ENCODE assay signal across 16 mouse cellular contexts in genomic region chr9:66606851-66607250, GRCm38 (mm10). TPM values are rescaled to one million over a fixed set of nuclear protein-coding genes. Genes with fewer than 3 reads are reported as not detected.
DNase-seq lines count a peak whose midpoint lies in the region; ATAC-seq and TF ChIP-seq lines count a peak whose summit lies in the region.
"Had no signal": no experiment of that assay in that cellular context is flagged by ENCODE, and none has a peak within 500 bp of the region (broad histone marks: within the 10 kb centered on the region; RNA-seq: fewer than 3 reads in every experiment).

No protein-coding gene starts in this region.

- 0 out of 2 replicates have a peak, but pooled peaks have one; percentile 13 for ATAC-seq in lung, embryonic 16.5 days (ENCODE audit: low read depth)
- ATAC-seq in intestine, postnatal 0 days, result no peak; the same call in 1 of the 2 replicates
- no peak for ATAC-seq in stomach, embryonic 14.5 days (ENCODE audit: insufficient number of reproducible peaks, insufficient read depth, low FRiP score, low read depth)
- ATAC-seq in midbrain, embryonic 11.5 days (ENCODE audit: low FRiP score), result no peak
- ATAC-seq: activated CD4-positive, CD25-positive, alpha-beta regulatory T cell, adult 4 months had no signal

- no peaks in the 10 kb centered on the region for H3K27me3 ChIP-seq in lung, embryonic 16.5 days (ENCODE audit: control insufficient read depth, insufficient read depth, low read depth, low read length)
- no peaks in the 10 kb centered on the region for H3K27me3 ChIP-seq in intestine, postnatal 0 days (replicated peaks; ENCODE audit: control insufficient read depth, insufficient read depth, low read length)
- H3K27me3 ChIP-seq in stomach, embryonic 14.5 days (ENCODE audit: control insufficient read depth, insufficient read depth, low read length), result no peaks in the 10 kb centered on the region
- H3K27me3 ChIP-seq in midbrain, embryonic 11.5 days (ENCODE audit: control insufficient read depth, insufficient read depth, low read length), result no peaks in the 10 kb centered on the region
- H3K27me3 ChIP-seq: hindbrain, embryonic 13.5 days; limb, embryonic 15.5 days; midbrain, embryonic 12.5 days had no signal

- TF ChIP-seq CTCF in intestine, postnatal 0 days (IDR thresholded peaks at IDR 0.05; ENCODE audit: low read depth), result no peak

- H3K9me3 ChIP-seq in lung, embryonic 16.5 days (ENCODE audit: control insufficient read depth, low read length), result no peaks in the 10 kb centered on the region
- H3K9me3 ChIP-seq in intestine, postnatal 0 days (ENCODE audit: control insufficient read depth), result no peaks in the 10 kb centered on the region
- no peaks in the 10 kb centered on the region for H3K9me3 ChIP-seq in stomach, embryonic 14.5 days (ENCODE audit: control insufficient read depth, low read depth, low read length)
- no peaks in the 10 kb centered on the region for H3K9me3 ChIP-seq in midbrain, embryonic 11.5 days (ENCODE audit: control insufficient read depth, low read length)
- H3K9me3 ChIP-seq: hindbrain, embryonic 13.5 days; limb, embryonic 15.5 days; midbrain, embryonic 12.5 days had no signal

- H3K4me3 ChIP-seq in lung, embryonic 16.5 days (ENCODE audit: low read length), result peak overlapping the region; percentile 31
- H3K4me3 ChIP-seq in intestine, postnatal 0 days (ENCODE audit: low read depth, low read length), result peak overlapping the region; percentile 26
- H3K4me3 ChIP-seq in stomach, embryonic 14.5 days (ENCODE audit: low read depth, low read length), result no peak overlapping the region
- H3K4me3 ChIP-seq in midbrain, embryonic 11.5 days (ENCODE audit: low read depth, low read length), result no peak overlapping the region
- H3K4me3 ChIP-seq: hindbrain, embryonic 13.5 days; layer of hippocampus, adult 2 months; left cerebral cortex, adult 2 months; limb, embryonic 15.5 days; midbrain, embryonic 12.5 days had no signal

- DNase-seq in gastrocnemius, postnatal 25 days, result peak; percentile 2
- no peak for DNase-seq in gastrocnemius, adult 8-10 months (ENCODE audit: low spot score in 2 of 2)
- no peak for DNase-seq in lung, adult 18-20 months
- no peak for DNase-seq in embryo, embryonic 9.5 days (ENCODE audit: extremely low spot score)
- no peak for DNase-seq in midbrain, embryonic 11.5 days (ENCODE audit: low spot score, missing footprints)
- DNase-seq: spleen, adult 18-20 months; thymus, adult 18-20 months had no signal

- peak overlapping the region; percentile 69 for H3K27ac ChIP-seq in lung, embryonic 16.5 days (ENCODE audit: low read length)
- H3K27ac ChIP-seq in intestine, postnatal 0 days (ENCODE audit: low read depth, low read length), result peak overlapping the region; percentile 90
- no peak overlapping the region; the same call in 1 of the 2 replicates for H3K27ac ChIP-seq in stomach, embryonic 14.5 days (ENCODE audit: low read length)
- H3K27ac ChIP-seq in midbrain, embryonic 11.5 days (ENCODE audit: low read depth, low read length), result no peak overlapping the region
- H3K27ac ChIP-seq: hindbrain, embryonic 13.5 days; layer of hippocampus, adult 2 months; left cerebral cortex, adult 2 months; limb, embryonic 15.5 days; midbrain, embryonic 12.5 days had no signal

- 34% methylated on average over 12 of the region's 12 CpGs for WGBS in lung, embryonic 16.5 days
- WGBS in intestine, postnatal 0 days, result 33% methylated on average over 12 of the region's 12 CpGs
- 48% methylated on average over 12 of the region's 12 CpGs for WGBS in stomach, embryonic 14.5 days
- WGBS in midbrain, embryonic 11.5 days, result 76% methylated on average over 12 of the region's 12 CpGs

- peak overlapping the region; percentile 53; the same call in 1 of the 2 replicates for H3K9ac ChIP-seq in lung, embryonic 16.5 days (ENCODE audit: low read length)
- H3K9ac ChIP-seq in intestine, postnatal 0 days (ENCODE audit: low read depth, low read length), result peak overlapping the region; percentile 43
- no peak overlapping the region for H3K9ac ChIP-seq in stomach, embryonic 14.5 days (replicated peaks; ENCODE audit: low read depth, low read length)
- no peak overlapping the region for H3K9ac ChIP-seq in midbrain, embryonic 11.5 days (ENCODE audit: low read length)
- H3K9ac ChIP-seq: hindbrain, embryonic 13.5 days; limb, embryonic 15.5 days; midbrain, embryonic 12.5 days had no signal

- H3K4me1 ChIP-seq in lung, embryonic 16.5 days (replicated peaks; ENCODE audit: control insufficient read depth, insufficient read depth, low read length), result peaks cover 7% of the 10 kb centered on the region; the same call in 1 of the 2 replicates
- H3K4me1 ChIP-seq in intestine, postnatal 0 days (replicated peaks; ENCODE audit: control insufficient read depth, insufficient read depth, low read length), result peaks cover 10% of the 10 kb centered on the region
- peaks cover 5% of the 10 kb centered on the region; the same call in 1 of the 2 replicates for H3K4me1 ChIP-seq in stomach, embryonic 14.5 days (ENCODE audit: control insufficient read depth, insufficient read depth, low read length)
- H3K4me1 ChIP-seq in midbrain, embryonic 11.5 days (ENCODE audit: control insufficient read depth, insufficient read depth, low read length), result no peaks in the 10 kb centered on the region

- peak overlapping the region; percentile 56 for H3K4me2 ChIP-seq in lung, embryonic 16.5 days (ENCODE audit: low read depth, low read length)
- peak overlapping the region; percentile 70 for H3K4me2 ChIP-seq in intestine, postnatal 0 days (replicated peaks; ENCODE audit: low read depth)
- H3K4me2 ChIP-seq in stomach, embryonic 14.5 days (replicated peaks; ENCODE audit: low read depth, low read length), result peak overlapping the region; percentile 26; the same call in 1 of the 2 replicates
- no peak overlapping the region for H3K4me2 ChIP-seq in midbrain, embryonic 11.5 days
- H3K4me2 ChIP-seq: hindbrain, embryonic 13.5 days; midbrain, embryonic 12.5 days had no signal

- no peaks in the 10 kb centered on the region for H3K36me3 ChIP-seq in lung, embryonic 16.5 days (ENCODE audit: control insufficient read depth, insufficient read depth, low read length)
- no peaks in the 10 kb centered on the region for H3K36me3 ChIP-seq in intestine, postnatal 0 days (ENCODE audit: control insufficient read depth, insufficient read depth)
- no peaks in the 10 kb centered on the region for H3K36me3 ChIP-seq in stomach, embryonic 14.5 days (ENCODE audit: control insufficient read depth, insufficient read depth, low read length)
- no peaks in the 10 kb centered on the region for H3K36me3 ChIP-seq in midbrain, embryonic 11.5 days (ENCODE audit: control insufficient read depth, insufficient read depth, low read length)
- H3K36me3 ChIP-seq: hindbrain, embryonic 13.5 days; limb, embryonic 15.5 days; midbrain, embryonic 12.5 days had no signal

RNA-seq across cellular contexts. Expression of gene Usp3, which starts 13.9 kb away (rescaled TPM):
- 10 to 100 TPM; 12.8 to 15.4 TPM for total RNA-seq in gastrocnemius, postnatal 25 days (2021)
- total RNA-seq in gastrocnemius, adult 8-10 months (2022), result 10 to 100 TPM; 11.4 to 20.8 (median 13.5) TPM
- polyA plus RNA-seq in lung, embryonic 16.5 days (2015; fragmentation: Nextera tagmentation; extraction: Ambion mirVana), result 57.9 and 64.6 TPM in 2 replicates
- 63.5 and 70.3 TPM in 2 replicates for polyA plus RNA-seq in intestine, postnatal 0 days (2015; fragmentation: Nextera tagmentation; extraction: Ambion mirVana)
- polyA plus RNA-seq in stomach, embryonic 14.5 days (2014; fragmentation: Nextera tagmentation; extraction: Ambion mirVana), result 74.3 and 81.4 TPM in 2 replicates
- 104 and 106 TPM in 2 replicates for polyA plus RNA-seq in midbrain, embryonic 11.5 days (2014; fragmentation: Nextera tagmentation; extraction: Ambion mirVana)

Comparison
In these comparisons a context has a peak if more than half of its experiments do, and no peak if none do; other contexts are left out.
1. H3K27ac ChIP-seq: peak in lung, embryonic 16.5 days (single experiment) and intestine, postnatal 0 days (single experiment); none in stomach, embryonic 14.5 days (single experiment) and midbrain, embryonic 11.5 days (single experiment).
2. H3K4me3 ChIP-seq: peak in lung, embryonic 16.5 days (single experiment) and intestine, postnatal 0 days (single experiment); none in stomach, embryonic 14.5 days (single experiment) and midbrain, embryonic 11.5 days (single experiment).
3. H3K9ac ChIP-seq: peak in lung, embryonic 16.5 days (single experiment) and intestine, postnatal 0 days (single experiment); none in stomach, embryonic 14.5 days (single experiment) and midbrain, embryonic 11.5 days (single experiment).